Mouse (Mus musculus): ENCODE measurements around the gene Tmed9. TPM values are rescaled to one million over a fixed set of nuclear protein-coding genes. Genes with fewer than 3 reads are reported as not detected.

Tmed9 gene
- 34.0 and 61.2 TPM in 2 replicates for polyA plus RNA-seq (2012; ENCODE audit: insufficient read depth, insufficient read length, missing spikeins)

DNA sequence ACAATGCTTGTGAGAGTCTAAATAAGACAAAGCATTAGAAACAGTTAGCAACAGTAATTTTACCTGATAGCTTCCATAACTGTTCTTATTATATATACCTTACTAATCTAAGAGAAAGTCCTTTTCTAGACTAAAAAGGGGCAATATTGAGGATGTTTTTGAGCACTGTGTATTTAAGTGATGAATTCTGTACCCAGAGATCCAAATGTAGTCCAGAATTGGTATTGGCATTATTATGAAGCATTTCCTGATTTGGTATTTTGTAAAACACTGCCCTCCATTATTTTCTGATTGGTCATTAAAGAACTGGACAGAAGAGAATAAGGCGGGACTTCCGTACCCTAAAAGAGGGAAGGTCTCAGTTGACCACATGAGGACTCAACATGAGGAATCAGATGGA is at the start of gene Tmed9:
Tmed9 (plus strand) TSS at position 301 of the 400 bp plus-strand sequence.
- Histone ChIP-seq H3K4me3 (ENCODE audit: insufficient read depth, low read depth, low read length) (no peak within 1 kb of the TSS), H3K27ac (replicated peaks; ENCODE audit: low read depth, low read length) (no peak within 1 kb of the TSS), H3K4me1 (ENCODE audit: control insufficient read depth, insufficient read depth, insufficient read length, low read length) (peaks cover 4% of the 10 kb centered on the region; the same call in 1 of the 2 replicates)

DNA sequence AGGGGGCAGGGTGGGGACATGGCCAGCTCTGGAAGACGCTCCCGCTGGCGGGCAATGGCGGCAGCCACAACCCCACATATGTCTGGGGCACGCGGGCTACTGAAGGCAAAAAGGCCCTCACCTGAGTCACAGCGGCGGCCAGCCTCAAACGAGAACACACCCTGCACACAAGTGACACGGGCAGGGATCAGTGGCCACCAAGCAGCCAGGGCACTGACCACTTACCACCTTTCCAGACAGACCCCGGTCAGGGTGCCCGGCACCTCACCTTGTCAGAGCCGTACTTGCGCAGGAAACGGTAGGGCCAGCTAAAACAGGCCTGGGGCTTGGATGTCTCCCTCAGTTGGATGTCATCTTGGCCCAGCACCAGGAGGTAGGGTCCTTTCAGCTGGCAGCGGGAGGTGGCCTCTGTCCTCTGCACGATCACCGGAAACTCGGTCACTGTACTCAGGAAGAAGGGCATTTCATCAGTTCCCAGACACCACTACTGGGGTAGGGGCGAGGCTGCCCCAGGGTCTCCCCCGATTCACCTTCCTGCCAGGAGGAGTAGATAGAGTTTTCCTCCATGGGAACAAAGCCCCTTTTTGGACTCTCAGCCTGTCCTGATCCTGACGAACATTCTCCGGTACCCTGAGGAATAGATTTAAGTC is 49.5 kb upstream of the Tmed9 start:
- H3K27ac ChIP-seq (replicated peaks; ENCODE audit: low read depth, low read length), result no peak overlapping the region
- peaks cover 7% of the 10 kb centered on the region for H3K4me1 ChIP-seq (ENCODE audit: control insufficient read depth, insufficient read depth, insufficient read length, low read length)
- H3K4me3 ChIP-seq (ENCODE audit: insufficient read depth, low read depth, low read length), result no peak overlapping the region

DNA sequence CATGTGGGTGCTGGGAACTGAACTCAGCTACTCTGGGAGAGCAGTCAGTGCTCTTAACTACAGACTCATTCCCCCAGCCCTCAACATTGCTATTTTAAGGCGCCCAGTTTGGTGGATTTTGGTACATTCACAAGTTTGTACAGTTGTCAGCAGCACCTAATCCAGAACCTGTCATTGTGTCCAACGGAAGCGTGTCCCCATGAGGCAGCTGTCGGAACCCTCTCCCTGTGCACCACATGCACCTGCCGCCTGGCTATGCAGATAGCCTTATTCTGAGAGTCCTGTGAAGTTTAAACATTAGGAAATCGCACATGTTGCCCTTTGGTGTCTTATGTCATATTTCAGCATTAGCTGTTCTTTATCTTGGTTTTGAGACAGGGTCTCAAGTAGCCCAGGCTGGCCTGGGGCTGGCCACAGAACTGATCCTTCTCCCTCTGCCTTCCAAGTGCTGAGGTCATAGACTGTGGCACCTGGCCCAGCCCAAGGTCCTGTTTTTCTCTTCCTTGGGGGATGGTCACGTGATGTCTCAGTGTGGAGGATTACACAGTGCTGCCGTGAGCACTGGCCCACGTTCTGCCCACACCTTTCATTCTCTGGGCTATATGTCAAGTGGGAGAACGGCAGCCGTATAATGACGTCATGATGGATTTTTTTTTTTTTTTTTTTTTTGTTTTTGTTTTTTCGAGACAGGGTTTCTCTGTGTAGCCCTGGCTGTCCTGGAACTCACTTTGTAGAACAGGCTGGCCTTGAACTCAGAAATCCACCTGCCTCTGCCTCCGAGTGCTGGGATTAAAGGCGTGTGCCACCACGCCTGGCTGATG is 47.6 kb upstream of the Tmed9 start:
- Histone ChIP-seq H3K27ac (replicated peaks; ENCODE audit: low read depth, low read length) (no peak overlapping the region), H3K4me1 (ENCODE audit: control insufficient read depth, insufficient read depth, insufficient read length, low read length) (peaks cover 7% of the 10 kb centered on the region), H3K4me3 (ENCODE audit: insufficient read depth, low read depth, low read length) (no peak overlapping the region)

DNA sequence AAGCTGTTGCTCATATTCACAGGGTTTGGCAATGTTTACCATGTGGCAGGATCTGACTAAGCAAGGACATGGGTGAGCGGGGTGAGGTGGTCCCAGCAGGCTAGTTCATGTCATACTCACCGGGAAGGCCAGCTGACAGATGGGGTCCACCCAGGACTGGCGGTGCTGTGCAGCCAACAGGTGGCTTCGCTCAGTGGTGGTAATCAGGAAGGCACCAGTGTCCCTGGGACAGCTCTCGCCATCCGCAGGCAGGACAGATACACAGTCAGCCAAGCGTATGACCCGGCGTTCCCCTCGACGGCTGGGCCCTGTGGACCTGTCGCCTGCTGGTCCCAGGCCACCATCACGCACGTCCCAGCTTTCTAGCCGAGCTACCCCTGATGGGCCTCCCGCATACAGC is 46.3 kb upstream of the Tmed9 start:
- H3K4me1 ChIP-seq (ENCODE audit: control insufficient read depth, insufficient read depth, insufficient read length, low read length), result peaks cover 7% of the 10 kb centered on the region
- H3K27ac ChIP-seq (replicated peaks; ENCODE audit: low read depth, low read length), result peak overlapping the region; percentile 16; the same call in 1 of the 2 replicates
- H3K4me3 ChIP-seq (ENCODE audit: insufficient read depth, low read depth, low read length), result no peak overlapping the region; the same call in 1 of the 2 replicates

DNA sequence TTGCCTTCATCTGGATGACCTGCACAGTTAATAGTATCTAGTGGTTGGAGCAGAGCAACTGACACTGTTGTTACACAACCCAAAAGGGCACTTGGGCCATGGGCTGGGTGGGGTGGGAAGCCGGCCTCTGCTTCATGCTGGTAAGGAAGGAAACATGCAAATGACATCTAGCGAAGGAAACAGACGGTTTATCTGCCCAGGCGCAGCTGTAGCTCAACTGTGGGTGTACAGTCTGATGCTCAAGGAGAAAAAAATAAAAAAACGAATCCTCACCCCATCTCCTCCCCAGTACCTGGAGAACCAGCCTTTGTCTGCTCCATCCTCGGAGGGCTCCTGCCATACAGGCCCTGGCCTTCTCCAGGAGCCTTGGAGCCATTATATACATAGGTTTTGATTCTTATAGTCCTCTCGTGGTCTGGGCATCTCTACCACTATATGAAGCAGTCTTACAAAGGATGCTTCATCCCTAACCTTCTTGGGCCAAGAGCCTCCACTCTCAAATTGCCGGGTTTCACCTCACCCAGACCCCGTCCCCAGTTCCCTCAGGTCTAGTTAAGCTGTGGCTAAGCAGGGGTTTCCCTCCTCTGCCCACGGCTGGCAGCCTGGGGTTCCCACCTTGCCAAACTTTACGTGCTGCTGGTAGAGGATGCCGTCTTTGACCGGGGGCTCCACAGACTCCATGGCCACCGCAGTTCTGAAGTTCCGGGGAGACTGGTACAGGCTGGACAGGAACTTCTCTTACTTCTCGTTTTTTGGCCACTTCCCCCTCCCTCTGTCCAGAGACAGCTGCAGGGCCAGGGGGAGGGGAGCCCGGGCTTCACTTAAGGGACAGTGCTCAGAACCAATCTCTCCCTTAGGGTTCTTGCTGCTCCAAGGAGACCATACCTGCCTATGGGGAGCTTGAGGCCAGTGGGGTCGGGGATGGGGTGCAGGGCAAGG is 45.4 kb upstream of the Tmed9 start:
- Histone ChIP-seq H3K27ac (replicated peaks; ENCODE audit: low read depth, low read length) (peak overlapping the region; percentile 56), H3K4me1 (ENCODE audit: control insufficient read depth, insufficient read depth, insufficient read length, low read length) (peaks cover 7% of the 10 kb centered on the region), H3K4me3 (ENCODE audit: insufficient read depth, low read depth, low read length) (peak overlapping the region; percentile 53)

DNA sequence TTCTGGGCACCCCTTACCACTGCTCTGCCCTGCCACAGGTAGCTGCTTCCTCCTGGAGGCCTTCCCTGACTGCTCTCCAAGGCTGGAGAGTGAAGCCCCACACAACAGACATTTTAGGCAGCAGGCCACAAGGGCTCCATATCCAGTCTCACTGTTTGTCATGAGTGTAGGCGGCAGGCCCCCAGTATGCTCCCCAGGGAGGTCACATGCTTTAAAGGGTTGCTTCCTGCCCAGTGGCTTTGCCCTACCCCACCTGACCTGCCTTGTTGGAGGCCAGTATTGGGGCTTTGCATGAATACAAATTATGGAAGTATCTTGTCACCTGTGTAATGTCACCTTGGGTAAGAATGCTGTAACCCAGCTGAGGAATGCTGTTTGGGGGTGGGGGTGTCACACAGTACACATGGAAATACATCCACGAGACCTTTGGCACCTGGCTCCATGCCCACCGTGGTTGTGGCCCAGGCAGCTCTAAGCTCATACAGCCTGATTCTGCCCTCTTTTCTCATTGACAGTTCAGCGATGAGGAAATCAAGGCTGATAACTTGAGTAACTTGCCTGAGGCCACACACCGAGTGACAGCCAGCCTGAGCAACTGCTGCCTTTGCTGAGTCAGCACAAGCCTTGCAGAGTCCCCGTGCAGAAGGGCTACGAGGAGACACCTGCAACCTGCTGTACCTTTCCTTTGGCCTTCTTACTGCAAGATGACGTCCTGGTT is 44.2 kb upstream of the Tmed9 start, which contains the start of gene Dok3:
Dok3 (minus strand) TSS at position 99 of the 718 bp plus-strand sequence.
- Histone ChIP-seq H3K4me3 (ENCODE audit: insufficient read depth, low read depth, low read length) (peak within 1 kb of the TSS; percentile 53), H3K4me1 (ENCODE audit: control insufficient read depth, insufficient read depth, insufficient read length, low read length) (peaks cover 7% of the 10 kb centered on the region), H3K27ac (replicated peaks; ENCODE audit: low read depth, low read length) (peak within 1 kb of the TSS; percentile 56)

DNA sequence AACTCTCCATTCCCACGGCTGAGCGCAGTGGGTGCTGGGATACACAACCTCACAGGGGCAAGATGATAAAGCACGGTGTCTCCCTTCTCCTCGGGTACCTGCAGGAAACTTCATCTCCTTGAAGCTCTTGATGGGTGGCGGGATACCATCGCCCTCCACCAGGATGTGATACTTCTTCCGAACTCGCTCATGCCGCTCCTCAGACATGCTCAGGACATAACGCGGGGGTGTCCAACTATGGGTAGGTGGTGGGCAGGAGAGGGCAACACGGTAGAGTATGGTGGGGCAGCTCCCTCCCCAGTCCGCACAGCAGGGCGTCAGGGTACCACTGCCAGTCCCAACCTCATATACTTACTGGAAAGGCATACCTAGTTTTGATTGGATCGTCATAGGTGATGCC is 38.3 kb upstream of the Tmed9 start:
- H3K4me1 ChIP-seq (ENCODE audit: control insufficient read depth, insufficient read depth, insufficient read length, low read length), result 0 out of 2 replicates have a peak, but pooled peaks cover 3% of the 10 kb centered on the region
- no peak overlapping the region for H3K27ac ChIP-seq (replicated peaks; ENCODE audit: low read depth, low read length)
- peak overlapping the region; percentile 65 for H3K4me3 ChIP-seq (ENCODE audit: insufficient read depth, low read depth, low read length)

DNA sequence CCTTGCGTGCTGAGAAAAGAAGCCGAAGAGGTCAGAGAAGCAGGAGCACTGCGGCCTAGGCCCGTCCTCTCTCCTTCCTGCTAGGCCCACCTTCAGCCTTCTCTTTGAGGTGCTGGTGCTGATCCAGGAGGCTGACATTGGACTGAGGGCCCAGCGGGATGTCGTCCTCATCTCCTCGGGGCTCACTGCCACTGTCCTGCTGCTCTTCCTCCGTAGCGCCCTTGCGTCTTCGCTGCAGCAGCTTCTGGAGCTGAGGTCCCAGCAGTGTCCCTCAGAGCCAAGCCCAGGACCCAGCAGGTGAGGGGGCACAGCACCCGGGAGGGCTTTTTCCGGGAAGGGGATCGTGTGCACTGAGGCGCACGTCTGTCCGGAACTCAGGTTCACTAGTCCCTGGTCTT is 37.7 kb upstream of the Tmed9 start:
- 0 out of 2 replicates have a peak, but pooled peaks cover 3% of the 10 kb centered on the region for H3K4me1 ChIP-seq (ENCODE audit: control insufficient read depth, insufficient read depth, insufficient read length, low read length)
- H3K4me3 ChIP-seq (ENCODE audit: insufficient read depth, low read depth, low read length), result peak overlapping the region; percentile 65
- H3K27ac ChIP-seq (replicated peaks; ENCODE audit: low read depth, low read length), result no peak overlapping the region

DNA sequence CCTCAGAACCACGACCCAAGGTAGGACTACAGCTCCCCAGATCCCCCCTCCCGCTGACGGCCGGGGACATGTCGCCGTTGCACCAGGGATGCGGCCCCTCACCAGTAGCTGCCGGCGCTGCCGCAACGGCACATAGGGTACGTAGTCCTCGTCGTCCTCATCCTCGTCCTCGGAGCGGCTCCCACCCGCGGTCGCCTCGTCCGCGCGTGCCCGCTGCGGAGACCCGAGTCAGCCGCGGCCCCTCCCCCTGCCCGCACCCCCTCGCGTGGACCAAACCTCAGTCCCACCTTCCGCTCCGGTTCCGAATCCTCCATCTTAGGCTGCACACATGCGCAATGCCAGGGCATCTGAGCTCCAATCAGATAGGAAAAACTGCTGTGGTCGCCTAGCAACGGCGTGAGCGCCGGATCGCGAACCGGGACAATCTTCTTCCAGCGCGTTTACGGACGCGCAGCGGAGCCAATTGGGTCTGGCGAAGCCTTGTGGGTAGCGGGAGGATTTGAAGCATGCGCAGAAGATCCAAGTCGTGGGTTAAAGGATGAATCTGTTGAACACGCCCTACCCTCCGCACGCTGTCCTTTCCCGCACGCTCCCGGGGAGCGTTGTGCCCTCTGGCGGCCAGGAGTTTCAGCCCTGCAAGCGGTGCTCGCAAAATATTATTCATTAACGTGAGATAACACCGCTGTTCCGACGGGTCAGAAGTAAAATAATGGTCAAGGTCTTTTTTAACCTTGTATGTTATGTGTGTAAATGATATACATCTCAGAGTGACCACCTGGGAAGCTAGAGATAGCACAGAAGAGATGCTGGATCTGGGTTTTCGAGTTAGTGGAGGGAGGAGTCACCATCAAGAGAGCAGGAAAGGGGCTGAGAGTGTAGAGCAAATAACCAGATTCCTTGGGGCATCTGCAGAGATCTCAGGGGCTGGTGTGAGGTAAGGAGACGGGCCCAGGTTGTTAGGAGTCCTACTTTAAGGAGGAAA is 37.0 kb upstream of the Tmed9 start, which contains the start of gene Ddx41:
Ddx41 (minus strand) TSS at position 465 of the 982 bp plus-strand sequence.
- Histone ChIP-seq H3K4me1 (ENCODE audit: control insufficient read depth, insufficient read depth, insufficient read length, low read length) (0 out of 2 replicates have a peak, but pooled peaks cover 3% of the 10 kb centered on the region), H3K27ac (replicated peaks; ENCODE audit: low read depth, low read length) (no peak within 1 kb of the TSS), H3K4me3 (ENCODE audit: insufficient read depth, low read depth, low read length) (peak within 1 kb of the TSS; percentile 65)

DNA sequence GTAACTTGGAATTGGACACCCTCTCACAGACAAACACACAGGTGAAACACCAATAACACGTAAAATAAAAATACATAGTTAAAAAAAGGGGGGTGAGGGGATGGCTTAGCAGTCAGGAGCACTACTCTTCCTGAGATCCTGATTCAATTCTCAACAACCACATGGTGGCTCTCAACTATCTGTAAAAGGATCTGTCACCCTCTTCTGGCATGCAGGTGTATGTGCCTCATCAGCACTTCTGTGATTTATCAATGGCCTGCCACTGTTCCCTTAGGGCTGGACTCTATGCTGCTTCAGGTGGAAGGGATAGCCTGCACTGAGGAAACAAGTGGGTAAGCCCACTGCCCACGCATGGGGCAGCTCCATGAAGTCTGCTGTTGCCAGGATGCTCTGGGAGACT is 32.6 kb upstream of the Tmed9 start:
- H3K27ac ChIP-seq (replicated peaks; ENCODE audit: low read depth, low read length), result no peak overlapping the region
- no peaks in the 10 kb centered on the region for H3K4me1 ChIP-seq (ENCODE audit: control insufficient read depth, insufficient read depth, insufficient read length, low read length)
- no peak overlapping the region for H3K4me3 ChIP-seq (ENCODE audit: insufficient read depth, low read depth, low read length)

DNA sequence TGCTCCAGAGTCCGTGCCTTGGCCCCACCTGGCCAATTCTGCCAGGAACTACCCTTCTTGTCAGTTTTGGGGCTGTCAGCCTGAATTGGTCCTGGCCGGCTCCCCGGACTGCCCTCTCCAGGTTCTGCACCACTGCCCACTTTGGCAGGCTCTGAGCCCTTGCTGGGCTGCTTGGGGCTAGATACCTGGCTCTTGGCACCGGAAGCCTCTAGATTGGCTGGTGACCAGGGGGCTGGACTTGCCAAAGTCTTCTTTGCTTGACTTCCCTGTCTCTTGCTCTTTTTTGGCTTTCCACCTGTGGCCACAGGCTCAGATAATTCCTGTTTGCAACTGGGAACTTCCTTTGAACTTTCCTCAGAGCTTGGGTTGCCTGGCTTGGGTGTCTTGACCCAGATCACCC is 30.6 kb upstream of the Tmed9 start:
- Histone ChIP-seq H3K4me1 (ENCODE audit: control insufficient read depth, insufficient read depth, insufficient read length, low read length) (no peaks in the 10 kb centered on the region), H3K27ac (replicated peaks; ENCODE audit: low read depth, low read length) (no peak overlapping the region), H3K4me3 (ENCODE audit: insufficient read depth, low read depth, low read length) (no peak overlapping the region)

DNA sequence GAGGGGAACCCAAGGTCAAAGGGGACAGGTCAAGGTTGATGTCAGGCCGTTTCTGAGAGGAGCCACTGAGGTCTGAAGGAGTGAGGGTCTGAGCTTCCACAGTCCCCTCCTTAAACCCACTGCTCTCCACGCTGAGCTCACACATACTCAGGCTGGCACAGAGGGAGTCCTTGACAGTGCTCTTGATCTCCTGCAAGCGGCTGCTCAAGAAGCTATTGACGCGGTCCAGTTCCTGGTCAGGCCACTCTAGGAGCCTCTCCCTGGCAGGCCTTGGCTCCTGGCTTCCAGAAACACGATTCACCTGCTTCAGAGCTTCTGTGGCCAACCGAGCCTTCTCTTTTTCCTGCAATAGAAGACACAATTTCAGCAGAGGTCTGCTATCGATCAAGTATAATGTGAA is 30.1 kb upstream of the Tmed9 start:
- H3K4me1 ChIP-seq (ENCODE audit: control insufficient read depth, insufficient read depth, insufficient read length, low read length), result no peaks in the 10 kb centered on the region
- H3K27ac ChIP-seq (replicated peaks; ENCODE audit: low read depth, low read length), result no peak overlapping the region
- no peak overlapping the region for H3K4me3 ChIP-seq (ENCODE audit: insufficient read depth, low read depth, low read length)

DNA sequence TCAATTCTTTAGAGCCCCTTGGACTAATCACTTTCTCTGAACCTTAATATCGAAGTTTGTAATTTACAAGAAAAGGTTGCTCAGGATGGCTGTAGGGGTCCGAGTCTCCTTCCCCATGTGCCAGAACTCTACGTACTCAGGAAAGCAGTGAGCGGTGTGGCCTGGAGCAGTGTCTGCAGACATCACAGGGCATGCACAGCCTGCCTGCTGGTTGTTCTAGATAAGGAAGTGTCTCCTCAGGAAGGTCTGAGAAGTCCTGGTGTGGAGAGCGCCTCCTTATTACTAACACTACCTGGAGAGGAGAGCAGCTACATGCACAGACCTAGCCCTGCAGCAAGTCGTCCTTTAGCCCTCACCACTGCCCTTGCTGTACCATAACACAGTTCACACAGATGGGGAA is 28.7 kb upstream of the Tmed9 start:
- no peaks in the 10 kb centered on the region for H3K4me1 ChIP-seq (ENCODE audit: control insufficient read depth, insufficient read depth, insufficient read length, low read length)
- H3K4me3 ChIP-seq (ENCODE audit: insufficient read depth, low read depth, low read length), result no peak overlapping the region
- H3K27ac ChIP-seq (replicated peaks; ENCODE audit: low read depth, low read length), result no peak overlapping the region

Measured in brown adipose tissue, adult 24 weeks (tissue).